Mouse (Mus musculus) limb, embryonic 14.5 days (tissue): Measurements from ENCODE around the gene Gm49322. TPM values are rescaled to one million over a fixed set of nuclear protein-coding genes. Genes with fewer than 3 reads are reported as not detected.

Experiments
- ATAC-seq: fragments of 200-750 bp; cut with Nextera tagmentation; 2 replicates; pipeline ENCODE4 v1.8.0; 2017; ENCODE audit warnings: low read depth, moderate number of reproducible peaks, moderate TSS enrichment; ENCODE audit not compliant: low FRiP score
- DNase-seq: peaks from one replicate; pipeline ENCODE4 v3.0.0-alpha.2; 2015; ENCODE audit warnings: low spot score
- H3K27ac ChIP-seq: fragments of 300-500 bp; sonication (generic); replicated peaks from 2 replicates; pipeline ENCODE4 v1.5.1; 2014; ENCODE audit warnings: low read depth, mild to moderate bottlenecking, low read length, moderate library complexity, mixed read lengths
- H3K27me3 ChIP-seq: fragments of 300-500 bp; sonication (generic); 2 replicates; pipeline ENCODE4 v1.6.1; 2014; ENCODE audit warnings: low read length, mixed read lengths; ENCODE audit not compliant: control insufficient read depth, insufficient read depth
- H3K36me3 ChIP-seq: fragments of 300-500 bp; sonication (generic); 2 replicates; pipeline ENCODE4 v1.6.1; 2014; ENCODE audit warnings: mild to moderate bottlenecking, low read length, moderate library complexity, mixed read lengths; ENCODE audit not compliant: control insufficient read depth, insufficient read depth
- H3K4me1 ChIP-seq: fragments of 300-500 bp; sonication (generic); 2 replicates; pipeline ENCODE4 v1.6.1; 2014; ENCODE audit warnings: antibody characterized with exemption, low read length, mixed read lengths; ENCODE audit not compliant: control insufficient read depth, insufficient read depth
- H3K4me2 ChIP-seq: fragments of 300-500 bp; sonication (generic); replicated peaks from 2 replicates; pipeline ENCODE4 v1.6.1; 2014; ENCODE audit warnings: low read depth, mild to moderate bottlenecking, low read length, moderate library complexity; ENCODE audit not compliant: severe bottlenecking
- H3K4me3 ChIP-seq: fragments of 300-500 bp; sonication (generic); replicated peaks from 2 replicates; pipeline ENCODE4 v1.5.1; 2014; ENCODE audit warnings: low read length
- H3K9ac ChIP-seq: fragments of 300-500 bp; sonication (generic); 2 replicates; pipeline ENCODE4 v1.6.1; 2014; ENCODE audit warnings: mild to moderate bottlenecking, low read depth, low read length, moderate library complexity; ENCODE audit not compliant: severe bottlenecking
- H3K9me3 ChIP-seq: fragments of 300-500 bp; sonication (generic); 2 replicates; pipeline ENCODE4 v1.6.1; 2016; ENCODE audit warnings: low read length; ENCODE audit not compliant: control insufficient read depth
- POLR2A ChIP-seq: fragments of 200-500 bp; IDR thresholded peaks from 2 replicates; pipeline ENCODE4 v1.8.0; 2012; ENCODE audit warnings: inconsistent platforms, mild to moderate bottlenecking, moderate library complexity, borderline replicate concordance; ENCODE audit not compliant: insufficient read depth, insufficient read length; ENCODE audit errors: extremely low read depth
- WGBS: fragments of 180-500 bp; shearing (Covaris S2); extraction: QIAGEN DNeasy Blood & Tissue Kit; methylation state at CpG from one replicate; pipeline ENCODE4 v1.1.7; 2014; 5-methylcytosine and 5-hydroxymethylcytosine counted together
- polyA plus RNA-seq, 2 experiments: library from polyadenylated mRNA; depleted of rRNA in 1 of 2; stranded (reverse) in 1 of 2; unstranded in 1 of 2; fragments of >200 nt; fragmentation: Nextera tagmentation in 1 of 2; extraction: Ambion mirVana in 1 of 2; gene quantifications; 2 replicates each; pipeline versions ENCODE4 v1.2.1 to v1.2.3; 2012 to 2014

Gm49322 gene
- polyA plus RNA-seq, 2 experiments = 2.8 to 5.6 TPM

DNA sequence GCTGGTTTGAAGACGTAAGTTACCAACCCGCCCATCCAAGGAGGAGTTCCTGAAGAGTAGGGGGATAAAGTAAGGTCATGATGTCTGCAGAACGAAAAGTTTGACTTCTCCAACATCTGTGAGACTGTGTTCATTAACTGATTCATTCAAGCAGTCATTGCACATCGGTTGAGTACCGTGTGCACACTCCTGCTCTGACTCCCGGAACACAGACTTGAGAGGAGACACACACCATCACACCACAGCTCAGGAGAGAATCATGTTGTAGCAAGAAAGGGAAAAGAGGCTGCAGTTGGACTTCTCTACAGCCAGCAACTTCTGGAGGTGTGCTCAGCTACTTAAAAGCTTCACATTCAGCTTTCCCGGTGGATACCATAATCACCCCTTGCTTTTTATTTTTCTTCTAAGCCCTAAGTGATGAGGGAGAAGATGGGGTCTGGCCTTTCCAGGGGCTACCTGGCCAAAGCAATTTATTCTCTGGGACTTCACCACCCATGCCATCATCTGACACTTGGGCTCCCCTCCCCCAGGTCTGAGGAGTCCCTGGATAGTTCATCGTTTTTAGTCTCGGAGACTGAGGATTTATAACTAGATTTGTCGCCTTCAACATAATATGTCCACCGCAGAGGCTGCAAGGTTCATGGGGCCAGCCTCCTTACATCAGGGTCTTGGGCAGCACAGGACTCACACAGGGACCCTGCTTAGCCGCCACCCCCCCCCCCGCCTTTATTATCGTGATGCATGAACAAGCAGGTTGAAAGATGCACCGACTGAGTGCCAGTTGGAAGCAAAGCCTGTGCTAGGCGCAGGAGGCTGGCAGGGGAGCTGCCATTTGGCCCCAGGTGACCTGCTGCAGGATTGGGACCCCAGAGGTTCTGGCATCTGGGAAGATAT is 15.2 kb downstream of the Gm49322 start:
- Histone ChIP-seq H3K36me3 (0 out of 2 replicates have a peak, but pooled peaks cover 4% of the 10 kb centered on the region), H3K27me3 (no peaks in the 10 kb centered on the region), H3K9ac (peak overlapping the region; percentile 50), H3K27ac (peak overlapping the region; percentile 86; the same call in 1 of the 2 replicates), H3K4me3 (peak overlapping the region; percentile 85), H3K9me3 (no peaks in the 10 kb centered on the region), H3K4me2 (peak overlapping the region; percentile 72), H3K4me1 (peaks cover 13% of the 10 kb centered on the region)
- TF ChIP-seq POLR2A = no peak
- DNase-seq = no peak
- ATAC-seq = no peak
- WGBS = 54% methylated on average over 16 of the region's 16 CpGs

DNA sequence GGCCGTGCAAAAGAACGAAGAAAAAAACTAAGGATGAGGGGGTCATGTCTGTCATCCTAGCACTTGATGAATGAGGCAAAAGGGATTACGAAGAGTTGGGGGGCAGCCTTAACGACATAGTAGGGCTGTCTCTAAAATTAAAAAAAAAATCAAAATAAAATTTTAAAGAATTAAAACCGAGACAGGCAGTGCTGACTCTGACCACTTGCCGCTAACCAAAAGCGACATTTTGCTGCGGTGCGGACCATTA is 15.8 kb downstream of the Gm49322 start:
- no peak for DNase-seq
- no peak for TF ChIP-seq POLR2A
- Histone ChIP-seq H3K36me3 (0 out of 2 replicates have a peak, but pooled peaks cover under 1% of the 10 kb centered on the region), H3K27me3 (no peaks in the 10 kb centered on the region), H3K4me2 (peak overlapping the region; percentile 72), H3K4me1 (peaks cover 13% of the 10 kb centered on the region), H3K27ac (peak overlapping the region; percentile 86; the same call in 1 of the 2 replicates), H3K9me3 (no peaks in the 10 kb centered on the region), H3K4me3 (peak overlapping the region; percentile 85), H3K9ac (peak overlapping the region; percentile 50)
- ATAC-seq = no peak
- WGBS = 2% methylated on average over 9 of the region's 9 CpGs

DNA sequence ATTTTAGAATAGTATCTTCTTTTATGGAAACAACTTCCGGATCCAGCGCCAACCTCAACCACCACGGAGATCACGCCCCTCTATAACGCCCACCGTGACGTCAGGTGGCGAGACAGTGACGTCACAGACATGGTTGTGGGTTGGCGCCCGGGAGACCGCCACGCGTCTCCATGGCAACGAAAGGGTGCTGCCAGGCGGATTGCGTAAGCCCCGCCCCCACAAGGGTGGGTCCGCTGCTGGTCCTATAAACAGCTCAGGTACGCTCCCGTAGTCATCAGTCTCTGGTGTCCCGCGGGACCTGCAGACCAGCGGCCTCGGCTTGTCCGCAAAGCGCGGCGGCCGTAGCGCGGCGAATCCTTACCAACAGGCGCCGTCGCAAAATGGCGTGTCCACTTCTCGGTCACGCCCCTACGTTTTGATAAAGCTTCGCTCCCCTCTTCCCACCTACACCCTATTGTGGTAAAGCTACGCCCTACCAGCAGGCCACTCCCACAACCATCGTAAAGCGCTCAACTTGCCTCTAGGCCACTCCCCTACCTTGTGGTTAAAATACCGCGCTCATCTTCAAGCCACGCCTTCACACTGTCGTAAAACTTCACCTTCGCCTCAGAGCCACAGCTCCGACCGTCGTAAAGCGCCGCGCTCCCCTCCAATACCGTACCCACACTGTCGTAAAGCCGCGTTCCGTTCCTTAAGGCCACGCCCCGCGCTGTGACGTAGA is 16.3 kb downstream of the Gm49322 start:
- H3K27ac ChIP-seq = peak overlapping the region; percentile 86
- peaks cover 13% of the 10 kb centered on the region for H3K4me1 ChIP-seq
- no peaks in the 10 kb centered on the region for H3K36me3 ChIP-seq
- H3K9me3 ChIP-seq = no peaks in the 10 kb centered on the region
- H3K9ac ChIP-seq = peak overlapping the region; percentile 85
- peak; percentile 96 for ATAC-seq
- H3K27me3 ChIP-seq = no peaks in the 10 kb centered on the region
- TF ChIP-seq POLR2A = no peak
- H3K4me3 ChIP-seq = peak overlapping the region; percentile 85
- peak overlapping the region; percentile 94 for H3K4me2 ChIP-seq
- peak; percentile 100 for DNase-seq
- under 1% methylated on average over 64 of the region's 64 CpGs for WGBS

DNA sequence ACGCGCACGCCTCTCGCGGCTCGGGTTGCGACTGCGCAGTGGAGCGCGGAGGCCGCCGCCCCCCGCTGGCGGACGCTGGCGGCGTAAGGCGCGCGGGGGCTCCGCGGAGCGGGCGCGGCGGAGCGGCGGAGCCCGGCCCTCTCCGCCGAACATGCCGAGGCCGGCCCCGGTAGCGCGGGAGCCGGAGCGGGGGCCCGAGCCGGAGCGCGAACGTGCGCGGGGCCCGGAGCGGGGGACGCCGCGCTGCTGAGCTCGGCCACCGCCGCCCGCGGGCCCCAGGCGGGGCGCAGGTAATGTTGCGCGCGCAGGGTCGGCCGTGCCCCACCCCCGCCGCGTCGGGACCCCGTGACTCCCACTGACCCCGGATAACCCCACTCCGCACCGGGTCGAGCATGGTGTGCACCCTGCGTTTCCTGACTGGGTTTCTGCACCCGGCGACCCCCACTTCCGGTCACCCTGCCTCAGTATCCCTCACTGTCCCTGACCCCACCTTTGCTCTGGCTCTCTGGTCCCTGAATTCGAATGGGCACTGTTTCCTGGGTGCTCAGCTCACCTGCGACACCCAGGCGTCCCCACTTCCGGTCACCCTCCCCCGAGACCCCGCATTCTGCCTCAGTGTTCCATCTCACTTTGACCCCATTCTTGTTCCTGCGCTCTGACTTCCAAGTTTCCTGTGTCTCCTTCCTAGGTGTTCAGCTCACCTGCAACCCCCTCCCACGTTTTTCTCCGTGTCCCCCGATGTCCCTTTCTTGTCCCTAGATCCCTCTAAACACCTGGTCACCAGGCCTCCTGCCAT is 17.0 kb downstream of the Gm49322 start, which contains the start of gene Csnk1g2:
Gene Csnk1g2 (plus strand): TSS at position 178 of the 796 bp plus-strand sequence.
- Histone ChIP-seq H3K4me3 (peak within 1 kb of the TSS; percentile 85), H3K27ac (peak within 1 kb of the TSS; percentile 86), H3K9me3 (no peaks in the 10 kb centered on the region), H3K4me1 (peaks cover 13% of the 10 kb centered on the region), H3K4me2 (peak within 1 kb of the TSS; percentile 94), H3K9ac (peak within 1 kb of the TSS; percentile 85), H3K27me3 (no peaks in the 10 kb centered on the region), H3K36me3 (no peaks in the 10 kb centered on the region)
- ATAC-seq (peak; percentile 1; the same call in 1 of the 2 replicates), DNase-seq (peak; percentile 11)
- no peak for TF ChIP-seq POLR2A
- 2% methylated on average over 63 of the region's 85 CpGs for WGBS
